Mouse (Mus musculus) kidney, postnatal 25 days (tissue): ENCODE data around the gene Fgfr2.

Experiments used
- DNase-seq, 2 experiments: peaks; one replicate each; pipeline ENCODE4 v3.0.0; 2021; ENCODE audit warnings: mixed read lengths in 2 of 2

Fgfr2 gene

GRCm38 (mm10) chr7:131364131-131364530, 1759.0 kb downstream of the Fgfr2 start:
- DNase-seq: no peak

GRCm38 (mm10) chr7:131362615-131363300, 1760.4 kb downstream of the Fgfr2 start, which contains the start of gene 2310057M21Rik:
Gene 2310057M21Rik (minus strand): TSS chr7:131362759.
- DNase-seq: peak; percentile 97 to 98

- DNase-seq: no peak
These were observed 1760.9 kb downstream of the Fgfr2 start for GRCm38 (mm10) chr7:131362269-131362614.

GRCm38 (mm10) chr7:131356105-131356504, 1767.0 kb downstream of the Fgfr2 start:
- no peak for DNase-seq

- DNase-seq: no peak
These were observed 1777.2 kb downstream of the Fgfr2 start for GRCm38 (mm10) chr7:131345856-131346541.

GRCm38 (mm10) chr7:131337502-131338068, 1785.6 kb downstream of the Fgfr2 start:
- no peak for DNase-seq

- no peak for DNase-seq
These were observed 1789.6 kb downstream of the Fgfr2 start, which contains the start of gene Fam24a for GRCm38 (mm10) chr7:131333564-131333963. Gene Fam24a (plus strand): TSS chr7:131333864.

GRCm38 (mm10) chr7:131331688-131332087, 1791.5 kb downstream of the Fgfr2 start:
- DNase-seq: no peak

- no peak for DNase-seq
These were observed 1793.7 kb downstream of the Fgfr2 start, which contains the start of gene Fam24b for GRCm38 (mm10) chr7:131329416-131329815. Gene Fam24b (minus strand): TSS chr7:131329516.

GRCm38 (mm10) chr7:131327054-131327453, 1796.1 kb downstream of the Fgfr2 start:
- DNase-seq: no peak

GRCm38 (mm10) chr7:131322192-131322591, 1801.0 kb downstream of the Fgfr2 start, which contains the start of gene Cuzd1:
Gene Cuzd1 (minus strand): TSS chr7:131322292.
- DNase-seq: no peak

- no peak for DNase-seq
These were observed 1804.8 kb downstream of the Fgfr2 start for GRCm38 (mm10) chr7:131318340-131318739.

- DNase-seq: no peak
These were observed 1805.6 kb downstream of the Fgfr2 start for GRCm38 (mm10) chr7:131317587-131317986.

GRCm38 (mm10) chr7:131314493-131314892, 1808.7 kb downstream of the Fgfr2 start:
- DNase-seq: no peak

- no peak for DNase-seq
These were observed 1816.4 kb downstream of the Fgfr2 start for GRCm38 (mm10) chr7:131306733-131307132.

GRCm38 (mm10) chr7:131303340-131303739, 1819.8 kb downstream of the Fgfr2 start:
- DNase-seq: no peak

GRCm38 (mm10) chr7:131297151-131297550, 1826.0 kb downstream of the Fgfr2 start:
- DNase-seq: no peak

GRCm38 (mm10) chr7:131265851-131266250, 1857.3 kb downstream of the Fgfr2 start:
- no peak for DNase-seq

- no peak for DNase-seq
These were observed 1858.9 kb downstream of the Fgfr2 start for GRCm38 (mm10) chr7:131264251-131264650.

- no peak for DNase-seq
These were observed 1862.2 kb downstream of the Fgfr2 start for GRCm38 (mm10) chr7:131260946-131261345.

- no peak for DNase-seq
These were observed 1865.8 kb downstream of the Fgfr2 start for GRCm38 (mm10) chr7:131257309-131257708.

GRCm38 (mm10) chr7:131256841-131257240, 1866.3 kb downstream of the Fgfr2 start:
- DNase-seq: no peak

- no peak for DNase-seq
These were observed 1878.2 kb downstream of the Fgfr2 start for GRCm38 (mm10) chr7:131244993-131245392.

GRCm38 (mm10) chr7:131236091-131236490, 1887.1 kb downstream of the Fgfr2 start:
- no peak for DNase-seq
